25 mouse cellular contexts compared by ENCODE assay signal in genomic region chr1:155797425-155797824, GRCm38 (mm10). TPM values are rescaled to one million over a fixed set of nuclear protein-coding genes. Genes with fewer than 3 reads are reported as not detected.
DNase-seq lines count a peak whose midpoint lies in the region; ATAC-seq and TF ChIP-seq lines count a peak whose summit lies in the region.
"Had no signal": no experiment of that assay in that cellular context is flagged by ENCODE, and none has a peak within 500 bp of the region (broad histone marks: within the 10 kb centered on the region; RNA-seq: fewer than 3 reads in every experiment).

No protein-coding gene starts in this region.

- H3K9me3 ChIP-seq in lung, embryonic 14.5 days (ENCODE audit: low read depth, low read length): no peaks in the 10 kb centered on the region
- H3K9me3 ChIP-seq: kidney, embryonic 15.5 days; liver, embryonic 13.5 days; lung, embryonic 15.5 days; midbrain, embryonic 12.5 days; neural tube, embryonic 12.5 days had no signal

- no peak overlapping the region for H3K4me3 ChIP-seq in lung, embryonic 14.5 days (ENCODE audit: low read depth, low read length)
- H3K4me3 ChIP-seq: heart, adult 2 months; kidney, embryonic 15.5 days; liver, embryonic 13.5 days; lung, embryonic 15.5 days; midbrain, embryonic 12.5 days; neural tube, embryonic 12.5 days had no signal

- no peak overlapping the region for H3K9ac ChIP-seq in lung, embryonic 14.5 days
- H3K9ac ChIP-seq: forebrain, postnatal 0 days; kidney, embryonic 15.5 days; liver, embryonic 13.5 days; lung, embryonic 15.5 days; midbrain, embryonic 12.5 days; neural tube, embryonic 12.5 days had no signal

- DNase-seq in cerebellum, adult 9-10 months: peak; percentile 38
- DNase-seq in cerebellum, adult 11-12 months: no peak
- peak; percentile 30 to 50 for DNase-seq in heart, postnatal 10 days
- no peak for DNase-seq in heart, postnatal 36 days
- DNase-seq in lung, embryonic 14.5 days: peak; percentile 57
- no peak for DNase-seq in lung, postnatal 25 days (ENCODE audit: low spot score)
- peak; percentile 22 for DNase-seq in MEL-GATA-1-ER (ENCODE audit: extremely low read depth, low read depth)
- DNase-seq in right cerebral cortex, adult 18-20 months: no peak
- DNase-seq: adrenal gland, postnatal 36 days; cerebellum, adult 8-10 months; forebrain, postnatal 0 days; gastrocnemius, postnatal 14 days; heart, adult 2 months; kidney, postnatal 36 days; layer of hippocampus, postnatal 36 days; thymus, postnatal 4 days had no signal

- no peak overlapping the region for H3K27ac ChIP-seq in lung, embryonic 14.5 days (ENCODE audit: low read depth)
- H3K27ac ChIP-seq: heart, adult 2 months; kidney, embryonic 15.5 days; liver, embryonic 13.5 days; lung, embryonic 15.5 days; midbrain, embryonic 12.5 days; neural tube, embryonic 12.5 days had no signal

- H3K4me1 ChIP-seq in lung, embryonic 14.5 days (ENCODE audit: insufficient read depth): peaks cover 3% of the 10 kb centered on the region; the same call in 1 of the 2 replicates
- H3K4me1 ChIP-seq: kidney, embryonic 15.5 days; midbrain, embryonic 12.5 days; neural tube, embryonic 12.5 days had no signal

- WGBS in lung, embryonic 14.5 days: 56% methylated on average over 4 of the region's 4 CpGs

- intact Hi-C loops in heart, postnatal 10 days (cut with DNase I): no loop called here
- intact Hi-C loops in heart, postnatal 36 days (cut with DNase I): no loop called here

- H3K4me2 ChIP-seq in lung, embryonic 14.5 days: no peak overlapping the region
- H3K4me2 ChIP-seq: kidney, embryonic 15.5 days; liver, embryonic 13.5 days; lung, embryonic 15.5 days; midbrain, embryonic 12.5 days; neural tube, embryonic 12.5 days had no signal

- H3K27me3 ChIP-seq in lung, embryonic 14.5 days (ENCODE audit: insufficient read depth, low read length): no peaks in the 10 kb centered on the region
- H3K27me3 ChIP-seq: kidney, embryonic 15.5 days; liver, embryonic 13.5 days; lung, embryonic 15.5 days; midbrain, embryonic 12.5 days; neural tube, embryonic 12.5 days had no signal

- peaks cover 44% of the 10 kb centered on the region for H3K36me3 ChIP-seq in lung, embryonic 14.5 days (ENCODE audit: insufficient read depth)

- no peak for ATAC-seq in lung, embryonic 14.5 days (ENCODE audit: insufficient read depth)
- ATAC-seq: forebrain, postnatal 0 days had no signal

- TF ChIP-seq CTCF in lung, embryonic 14.5 days (IDR thresholded peaks at IDR 0.05; ENCODE audit: low read depth): no peak

RNA-seq across cellular contexts. Expression of gene Qsox1, which starts 15.3 kb away (rescaled TPM):
- 10 to 100 TPM; 64.9 to 69.7 TPM for total RNA-seq in heart, postnatal 10 days (2021)
- total RNA-seq in heart, postnatal 36 days (2021): 10 to 100 TPM; 39.7 to 43.8 TPM
- polyA plus RNA-seq in lung, embryonic 14.5 days (2014; fragmentation: Nextera tagmentation; extraction: Ambion mirVana): 18.2 and 19.7 TPM in 2 replicates

RNA-seq across cellular contexts. Expression of gene Lhx4, which starts 45.9 kb away (rescaled TPM):
- not detected for total RNA-seq in heart, postnatal 10 days (2021)
- total RNA-seq in heart, postnatal 36 days (2021): not detected
- 0.05 TPM in 1 of 2 replicates, not detected in the other for polyA plus RNA-seq in lung, embryonic 14.5 days (2014; fragmentation: Nextera tagmentation; extraction: Ambion mirVana)
- total RNA-seq: adrenal gland, postnatal 36 days; common myeloid progenitor, adult 5-6 weeks; forebrain, postnatal 0 days; gastrocnemius, postnatal 14 days; heart, adult 2 months; heart, postnatal 14 days; layer of hippocampus, postnatal 36 days had no signal
- polyA plus RNA-seq: heart, adult 2 months; kidney, embryonic 15.5 days; limb, embryonic 11.5 days; liver, embryonic 13.5 days; lung, embryonic 15.5 days; spleen, adult 2 months had no signal

Comparison
In these comparisons a context has a peak if more than half of its experiments do, and no peak if none do; other contexts are left out.
1. DNase-seq: peak in cerebellum, adult 9-10 months (single experiment), heart, postnatal 10 days (2 of 2), lung, embryonic 14.5 days (single experiment) and MEL-GATA-1-ER (single experiment); none in cerebellum, adult 11-12 months (single experiment), heart, postnatal 36 days (0 of 2), lung, postnatal 25 days (single experiment) and right cerebral cortex, adult 18-20 months (single experiment).